Mouse (Mus musculus) hindbrain, postnatal 0 days (tissue): ENCODE measurements around the gene Gm3002. TPM values are rescaled to one million over a fixed set of nuclear protein-coding genes. Genes with fewer than 3 reads are reported as not detected.
"Not testable (repeated sequence)": the region's sequence is repeated elsewhere in the genome, so short reads cannot be mapped to it uniquely, and the experiment has no call there.

Experiments
- ATAC-seq: fragments of 200-750 bp; cut with Nextera tagmentation; 2 replicates; pipeline ENCODE4 v1.8.0; 2017; ENCODE audit warnings: mild to moderate bottlenecking, moderate TSS enrichment, moderate library complexity
- DNase-seq: peaks from one replicate; pipeline ENCODE4 v3.0.0-alpha.2; 2015; ENCODE audit warnings: low spot score
- H3K27ac ChIP-seq: fragments of 300-500 bp; sonication (generic); 2 replicates; pipeline ENCODE4 v1.5.1; 2014; ENCODE audit warnings: mild to moderate bottlenecking
- H3K27me3 ChIP-seq: fragments of 300-500 bp; sonication (generic); 2 replicates; pipeline ENCODE4 v1.6.1; 2014; ENCODE audit warnings: low read length, mixed read lengths; ENCODE audit not compliant: insufficient read depth
- H3K36me3 ChIP-seq: fragments of 300-500 bp; sonication (generic); 2 replicates; pipeline ENCODE4 v1.6.1; 2014; ENCODE audit warnings: low read length, mixed read lengths; ENCODE audit not compliant: insufficient read depth
- H3K4me1 ChIP-seq: fragments of 300-500 bp; sonication (generic); 2 replicates; pipeline ENCODE4 v1.6.1; 2014; ENCODE audit warnings: antibody characterized with exemption, low read length, mixed read lengths; ENCODE audit not compliant: insufficient read depth
- H3K4me2 ChIP-seq: fragments of 300-500 bp; sonication (generic); 2 replicates; pipeline ENCODE4 v1.6.1; 2014; ENCODE audit warnings: low read depth, mild to moderate bottlenecking, low read length, moderate library complexity, mixed read lengths
- H3K4me3 ChIP-seq: fragments of 300-500 bp; sonication (generic); 2 replicates; pipeline ENCODE4 v1.5.1; 2014; ENCODE audit warnings: low read length
- H3K9ac ChIP-seq: fragments of 300-500 bp; sonication (generic); replicated peaks from 2 replicates; pipeline ENCODE4 v1.6.1; 2014; ENCODE audit warnings: mild to moderate bottlenecking, low read length, moderate library complexity, mixed read lengths
- H3K9me3 ChIP-seq: fragments of 300-500 bp; sonication (generic); 2 replicates; pipeline ENCODE4 v1.6.1; 2016; ENCODE audit warnings: low read length, mixed read lengths
- WGBS: fragments of 180-500 bp; shearing (Covaris S2); extraction: QIAGEN DNeasy Blood & Tissue Kit; methylation state at CpG from one replicate; pipeline ENCODE4 v1.1.7; 2014; 5-methylcytosine and 5-hydroxymethylcytosine counted together
- polyA plus RNA-seq: library from polyadenylated mRNA; unstranded; fragments of >200 nt; fragmentation: Nextera tagmentation; extraction: Ambion mirVana; gene quantifications from 2 replicates; pipeline ENCODE4 v1.2.1, GENCODE M21; 2015
- total RNA-seq: library from RNA; depleted of rRNA; stranded (reverse); fragments of >200 nt; gene quantifications from 2 replicates; pipeline ENCODE4 v1.2.3, GENCODE M21; 2014; rRNA removed

Gm3002 gene
- total RNA-seq (1.8 and 2.6 TPM in 2 replicates), polyA plus RNA-seq (2.5 and 4.6 TPM in 2 replicates)

- H3K27me3 ChIP-seq: not testable (repeated sequence)
These were observed at the start of gene Gm3002 for GRCm38 (mm10) chr14:3809774-3810173. Gene Gm3002, plus strand, starts transcription at chr14:3810074.

GRCm38 (mm10) chr14:3845945-3846344, 36.1 kb downstream of the Gm3002 start, which contains the start of gene Gm3033:
Gene Gm3033, plus strand, starts transcription at chr14:3846245.
- H3K4me1 ChIP-seq, H3K9me3 ChIP-seq, H3K4me2 ChIP-seq, H3K27ac ChIP-seq, H3K9ac ChIP-seq, H3K4me3 ChIP-seq, H3K27me3 ChIP-seq, ATAC-seq, H3K36me3 ChIP-seq, DNase-seq: not testable (repeated sequence)
- no CpG with 5 or more reads among the region's 2 CpGs for WGBS

More at GRCm38 (mm10) chr14:3809774-3810173, at the start of gene Gm3002:
- H3K9me3 ChIP-seq, ATAC-seq, H3K4me1 ChIP-seq, H3K9ac ChIP-seq, DNase-seq, H3K27ac ChIP-seq, H3K4me2 ChIP-seq, H3K4me3 ChIP-seq, H3K36me3 ChIP-seq: not testable (repeated sequence)
- no CpG with 5 or more reads among the region's 31 CpGs for WGBS

GRCm38 (mm10) chr14:3883872-3884271, 74.0 kb downstream of the Gm3002 start, which contains the start of gene Gm2916:
Gene Gm2916, plus strand, starts transcription at chr14:3884172.
- DNase-seq, ATAC-seq, H3K4me3 ChIP-seq, H3K4me1 ChIP-seq, H3K27ac ChIP-seq, H3K36me3 ChIP-seq, H3K4me2 ChIP-seq, H3K9ac ChIP-seq, H3K9me3 ChIP-seq, H3K27me3 ChIP-seq: not testable (repeated sequence)
- no CpG with 5 or more reads among the region's 1 CpGs for WGBS

- H3K9ac ChIP-seq, H3K27ac ChIP-seq, H3K4me1 ChIP-seq, H3K4me3 ChIP-seq, ATAC-seq, H3K9me3 ChIP-seq, H3K4me2 ChIP-seq, H3K27me3 ChIP-seq, DNase-seq, H3K36me3 ChIP-seq: not testable (repeated sequence)
- WGBS: no CpG with 5 or more reads among the region's 2 CpGs
These were observed 121.6 kb downstream of the Gm3002 start, which contains the start of gene Gm3029 for GRCm38 (mm10) chr14:3931456-3931855. Gene Gm3029, plus strand, starts transcription at chr14:3931756.

GRCm38 (mm10) chr14:3963247-3963646, 153.4 kb downstream of the Gm3002 start, which contains the start of gene Gm3095:
Gene Gm3095, plus strand, starts transcription at chr14:3963547.
- WGBS: no CpG with 5 or more reads among the region's 2 CpGs
- H3K4me2 ChIP-seq, H3K4me3 ChIP-seq, ATAC-seq, H3K9me3 ChIP-seq, H3K36me3 ChIP-seq, H3K27ac ChIP-seq, DNase-seq, H3K27me3 ChIP-seq, H3K9ac ChIP-seq, H3K4me1 ChIP-seq: not testable (repeated sequence)

- not testable (repeated sequence) for H3K4me3 ChIP-seq, H3K9ac ChIP-seq, H3K27ac ChIP-seq, DNase-seq, H3K27me3 ChIP-seq, ATAC-seq, H3K36me3 ChIP-seq, H3K9me3 ChIP-seq, H3K4me2 ChIP-seq, H3K4me1 ChIP-seq
- 67% methylated on average over 1 of the region's 3 CpGs for WGBS
These were observed 188.2 kb downstream of the Gm3002 start, which contains the start of gene Gm3099 for GRCm38 (mm10) chr14:3998094-3998493. Gene Gm3099, plus strand, starts transcription at chr14:3998394.

Other genes starting within 250 kb of the Gm3002 start
- not detected in 2 replicates for gene Gm3012, start 175.6 kb upstream of the Gm3002 start, total RNA-seq
- gene Gm3012, start 175.6 kb upstream of the Gm3002 start, polyA plus RNA-seq: not detected in 2 replicates
- gene Gm3020, start 158.0 kb upstream of the Gm3002 start, total RNA-seq: 6.5 and 6.6 TPM in 2 replicates
- 18.0 and 22.7 TPM in 2 replicates for gene Gm3020, start 158.0 kb upstream of the Gm3002 start, polyA plus RNA-seq
- gene Gm3043, start 121.3 kb upstream of the Gm3002 start, total RNA-seq: not detected in 2 replicates
- not detected in 2 replicates for gene Gm3043, start 121.3 kb upstream of the Gm3002 start, polyA plus RNA-seq
- gene Gm3033, start 36.2 kb downstream of the Gm3002 start, total RNA-seq: 0.37 and 0.47 TPM in 2 replicates
- not detected in 2 replicates for gene Gm3033, start 36.2 kb downstream of the Gm3002 start, polyA plus RNA-seq
- gene Gm2916, start 74.1 kb downstream of the Gm3002 start, total RNA-seq: not detected in 2 replicates
- not detected in 2 replicates for gene Gm2916, start 74.1 kb downstream of the Gm3002 start, polyA plus RNA-seq
- gene Gm3029, start 121.7 kb downstream of the Gm3002 start, total RNA-seq: not detected in 2 replicates
- gene Gm3029, start 121.7 kb downstream of the Gm3002 start, polyA plus RNA-seq: 0.19 TPM in 1 of 2 replicates, not detected in the other
- 1.0 and 1.2 TPM in 2 replicates for gene Gm3095, start 153.5 kb downstream of the Gm3002 start, total RNA-seq
- 0.90 and 1.6 TPM in 2 replicates for gene Gm3095, start 153.5 kb downstream of the Gm3002 start, polyA plus RNA-seq
- not detected in 2 replicates for gene Gm3099, start 188.3 kb downstream of the Gm3002 start, total RNA-seq
- not detected in 2 replicates for gene Gm3099, start 188.3 kb downstream of the Gm3002 start, polyA plus RNA-seq
- gene Gm5796, start 213.9 kb downstream of the Gm3002 start, total RNA-seq: 1.7 and 1.9 TPM in 2 replicates
- 2.2 and 4.7 TPM in 2 replicates for gene Gm5796, start 213.9 kb downstream of the Gm3002 start, polyA plus RNA-seq